Mouse (Mus musculus) kidney, embryonic 16.5 days (tissue): ENCODE measurements around the gene Rheb. TPM values are rescaled to one million over a fixed set of nuclear protein-coding genes. Genes with fewer than 3 reads are reported as not detected.

Experiments
- ATAC-seq: fragments of 200-750 bp; cut with Nextera tagmentation; 2 replicates; pipeline ENCODE4 v1.8.0; 2017; ENCODE audit warnings: moderate TSS enrichment; ENCODE audit not compliant: low FRiP score, low TSS enrichment
- H3K27ac ChIP-seq: fragments of 300-500 bp; sonication (generic); 2 replicates; pipeline ENCODE4 v1.5.1; 2014; ENCODE audit warnings: low read length
- H3K27me3 ChIP-seq: fragments of 300-500 bp; sonication (generic); 2 replicates; pipeline ENCODE4 v1.6.1; 2014; ENCODE audit warnings: low read length, control low read depth, mixed read lengths; ENCODE audit not compliant: insufficient read depth
- H3K36me3 ChIP-seq: fragments of 300-500 bp; sonication (generic); 2 replicates; pipeline ENCODE4 v1.6.1; 2014; ENCODE audit warnings: low read length, control low read depth, mixed read lengths; ENCODE audit not compliant: insufficient read depth
- H3K4me1 ChIP-seq: fragments of 300-500 bp; sonication (generic); 2 replicates; pipeline ENCODE4 v1.6.1; 2014; ENCODE audit warnings: low read length, control low read depth, mixed read lengths; ENCODE audit not compliant: insufficient read depth
- H3K4me2 ChIP-seq: fragments of 300-500 bp; sonication (generic); replicated peaks from 2 replicates; pipeline ENCODE4 v1.6.1; 2014; ENCODE audit warnings: low read depth, low read length
- H3K4me3 ChIP-seq: fragments of 300-500 bp; sonication (generic); 2 replicates; pipeline ENCODE4 v1.5.1; 2014; ENCODE audit warnings: mild to moderate bottlenecking, low read length
- H3K9ac ChIP-seq: fragments of 300-500 bp; sonication (generic); replicated peaks from 2 replicates; pipeline ENCODE4 v1.6.1; 2014; ENCODE audit warnings: low read length
- H3K9me3 ChIP-seq: fragments of 300-500 bp; sonication (generic); 2 replicates; pipeline ENCODE4 v1.6.1; 2016; ENCODE audit warnings: low read length, control low read depth
- WGBS: fragments of 180-500 bp; shearing (Covaris S2); extraction: QIAGEN DNeasy Blood & Tissue Kit; methylation state at CpG from one replicate; pipeline ENCODE4 v1.1.7; 2014; 5-methylcytosine and 5-hydroxymethylcytosine counted together
- polyA plus RNA-seq: library from polyadenylated mRNA; unstranded; fragments of >200 nt; fragmentation: Nextera tagmentation; extraction: Ambion mirVana; gene quantifications from 2 replicates; pipeline ENCODE4 v1.2.1, GENCODE M21; 2015

Rheb gene
- polyA plus RNA-seq, 1 experiment from 2014 or later: 209 TPM

DNA sequence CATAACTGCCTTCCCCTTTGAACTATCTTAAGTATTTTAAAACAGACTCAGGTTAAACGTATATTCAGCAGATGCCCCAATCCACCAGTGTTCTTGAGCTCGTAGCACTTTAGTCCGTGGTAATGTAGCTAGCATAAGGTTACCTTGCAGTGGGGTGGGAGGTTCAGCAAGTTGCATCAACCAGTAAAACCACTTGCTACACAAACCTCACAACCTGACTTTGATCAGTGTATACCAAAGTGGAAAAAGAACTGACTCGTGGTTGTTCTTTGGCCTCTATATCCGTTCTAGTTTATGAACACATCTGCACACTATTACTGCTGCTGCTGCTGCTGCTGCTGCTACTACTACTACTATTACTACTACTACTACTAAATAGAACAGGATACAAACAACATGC lies 1.4 kb upstream of the Rheb start:
- H3K4me3 ChIP-seq: no peak overlapping the region
- no peaks in the 10 kb centered on the region for H3K36me3 ChIP-seq
- no peak overlapping the region for H3K4me2 ChIP-seq
- WGBS: 92% methylated on average over 5 of the region's 5 CpGs
- peaks cover 26% of the 10 kb centered on the region for H3K4me1 ChIP-seq
- no peaks in the 10 kb centered on the region for H3K27me3 ChIP-seq
- ATAC-seq: no peak
- H3K27ac ChIP-seq: no peak overlapping the region
- H3K9ac ChIP-seq: no peak overlapping the region; the same call in 1 of the 2 replicates
- no peaks in the 10 kb centered on the region for H3K9me3 ChIP-seq

- peak; percentile 4 for ATAC-seq
- Histone ChIP-seq H3K9me3 (no peaks in the 10 kb centered on the region), H3K4me1 (peaks cover 26% of the 10 kb centered on the region), H3K27ac (peak overlapping the region; percentile 100), H3K9ac (peak overlapping the region; percentile 71), H3K36me3 (no peaks in the 10 kb centered on the region), H3K4me3 (peak overlapping the region; percentile 96), H3K27me3 (no peaks in the 10 kb centered on the region), H3K4me2 (peak overlapping the region; percentile 98)
- 1% methylated on average over 21 of the region's 21 CpGs for WGBS
Measured at GRCm38 (mm10) chr5:24843103-24843475, 665 bp upstream of the Rheb start.

- peak overlapping the region; percentile 96 for H3K4me3 ChIP-seq
- H3K4me1 ChIP-seq: peaks cover 34% of the 10 kb centered on the region
- ATAC-seq: peak; percentile 17
- no peaks in the 10 kb centered on the region for H3K36me3 ChIP-seq
- peak overlapping the region; percentile 98 for H3K9ac ChIP-seq
- WGBS: 0% methylated on average over 49 of the region's 50 CpGs
- no peaks in the 10 kb centered on the region for H3K27me3 ChIP-seq
- peak overlapping the region; percentile 100 for H3K27ac ChIP-seq
- H3K9me3 ChIP-seq: no peaks in the 10 kb centered on the region
- H3K4me2 ChIP-seq: peak overlapping the region; percentile 76
Measured at GRCm38 (mm10) chr5:24841662-24842273, 656 bp downstream of the Rheb start.

- Histone ChIP-seq H3K36me3 (no peaks in the 10 kb centered on the region), H3K4me2 (peak overlapping the region; percentile 76), H3K27me3 (no peaks in the 10 kb centered on the region), H3K4me1 (peaks cover 38% of the 10 kb centered on the region), H3K4me3 (peak overlapping the region; percentile 96), H3K9me3 (no peaks in the 10 kb centered on the region), H3K9ac (peak overlapping the region; percentile 98), H3K27ac (no peak overlapping the region)
- WGBS: 6% methylated on average over 11 of the region's 11 CpGs
- ATAC-seq: no peak
Measured at GRCm38 (mm10) chr5:24840975-24841431, 1.4 kb downstream of the Rheb start.

DNA sequence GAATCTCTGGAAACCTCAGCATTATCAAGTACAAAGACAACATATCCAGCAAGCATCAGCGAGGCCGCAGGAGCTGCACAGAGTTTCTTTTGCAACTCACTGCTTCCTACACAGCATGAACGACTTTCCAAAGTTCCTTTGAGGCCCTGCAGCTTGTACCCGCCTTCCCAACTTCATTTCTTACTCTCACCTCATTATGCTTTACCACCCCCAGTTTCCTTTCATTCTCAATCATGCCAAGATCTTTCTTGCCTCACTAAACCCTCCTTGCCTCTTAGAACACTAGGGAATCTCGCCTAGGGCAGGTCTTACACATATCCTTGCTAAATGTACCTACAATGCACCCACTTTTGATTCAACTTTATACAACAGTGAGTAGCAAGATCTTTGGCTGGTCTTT lies 7.9 kb downstream of the Rheb start:
- Histone ChIP-seq H3K4me2 (no peak overlapping the region), H3K27me3 (no peaks in the 10 kb centered on the region), H3K9ac (no peak overlapping the region), H3K9me3 (no peaks in the 10 kb centered on the region), H3K4me1 (peaks cover 19% of the 10 kb centered on the region; the same call in 1 of the 2 replicates), H3K4me3 (no peak overlapping the region), H3K27ac (no peak overlapping the region), H3K36me3 (no peaks in the 10 kb centered on the region)
- WGBS: 72% methylated on average over 5 of the region's 5 CpGs
- no peak for ATAC-seq

- Histone ChIP-seq H3K9ac (no peak overlapping the region), H3K4me2 (no peak overlapping the region), H3K27me3 (no peaks in the 10 kb centered on the region), H3K9me3 (no peaks in the 10 kb centered on the region), H3K4me3 (no peak overlapping the region), H3K4me1 (peaks cover 17% of the 10 kb centered on the region; the same call in 1 of the 2 replicates), H3K27ac (no peak overlapping the region), H3K36me3 (no peaks in the 10 kb centered on the region)
- WGBS: 82% methylated on average over 3 of the region's 3 CpGs
- ATAC-seq: no peak
Measured at GRCm38 (mm10) chr5:24831912-24832311, 10.5 kb downstream of the Rheb start.

DNA sequence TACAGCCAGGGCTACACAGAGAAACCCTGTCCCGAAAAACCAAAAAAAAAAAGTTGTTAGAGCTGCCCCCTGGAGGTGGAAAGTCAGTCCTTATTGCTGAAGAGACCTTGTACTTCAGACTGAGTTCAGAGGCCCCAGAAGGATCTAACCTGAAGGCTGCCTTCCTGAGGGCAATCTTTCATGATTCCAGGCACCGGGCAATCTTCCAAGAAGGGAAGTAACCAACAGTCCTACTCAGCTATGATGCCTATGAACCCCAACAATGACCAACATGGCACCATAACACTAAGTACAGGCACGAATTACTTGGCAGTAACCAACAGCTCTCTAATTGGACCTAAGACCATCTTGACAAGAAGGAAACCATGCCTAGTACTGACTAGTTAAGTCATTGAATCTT lies 14.0 kb downstream of the Rheb start:
- Histone ChIP-seq H3K9ac (no peak overlapping the region), H3K27ac (no peak overlapping the region), H3K4me1 (peaks cover 41% of the 10 kb centered on the region), H3K9me3 (no peaks in the 10 kb centered on the region), H3K4me3 (no peak overlapping the region), H3K4me2 (no peak overlapping the region), H3K36me3 (no peaks in the 10 kb centered on the region), H3K27me3 (no peaks in the 10 kb centered on the region)
- no peak for ATAC-seq
- 91% methylated on average over 3 of the region's 3 CpGs for WGBS

DNA sequence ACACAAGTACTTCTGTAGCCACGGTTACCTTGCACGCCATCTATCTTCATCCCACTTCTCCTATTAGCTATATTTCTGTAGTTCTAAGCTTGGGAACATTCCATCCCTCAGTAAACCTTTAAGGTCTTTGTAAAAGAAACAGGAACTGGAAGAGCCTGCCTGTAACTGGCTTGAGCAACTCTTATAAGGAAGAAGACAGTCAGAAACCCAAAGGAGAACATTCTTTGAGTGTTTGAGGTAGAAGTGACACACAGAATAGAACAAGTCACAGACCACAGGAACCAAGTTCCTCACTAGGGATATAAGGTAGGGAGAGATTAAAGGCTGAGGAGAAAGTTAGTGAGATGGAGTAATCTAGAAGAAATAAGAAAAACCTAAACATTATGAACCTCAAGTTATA lies 15.3 kb downstream of the Rheb start:
- Histone ChIP-seq H3K9me3 (no peaks in the 10 kb centered on the region), H3K27ac (no peak overlapping the region), H3K4me2 (no peak overlapping the region), H3K4me1 (peaks cover 42% of the 10 kb centered on the region), H3K36me3 (no peaks in the 10 kb centered on the region), H3K4me3 (no peak overlapping the region), H3K9ac (no peak overlapping the region), H3K27me3 (no peaks in the 10 kb centered on the region)
- 87% methylated on average over 2 of the region's 2 CpGs for WGBS
- no peak for ATAC-seq

DNA sequence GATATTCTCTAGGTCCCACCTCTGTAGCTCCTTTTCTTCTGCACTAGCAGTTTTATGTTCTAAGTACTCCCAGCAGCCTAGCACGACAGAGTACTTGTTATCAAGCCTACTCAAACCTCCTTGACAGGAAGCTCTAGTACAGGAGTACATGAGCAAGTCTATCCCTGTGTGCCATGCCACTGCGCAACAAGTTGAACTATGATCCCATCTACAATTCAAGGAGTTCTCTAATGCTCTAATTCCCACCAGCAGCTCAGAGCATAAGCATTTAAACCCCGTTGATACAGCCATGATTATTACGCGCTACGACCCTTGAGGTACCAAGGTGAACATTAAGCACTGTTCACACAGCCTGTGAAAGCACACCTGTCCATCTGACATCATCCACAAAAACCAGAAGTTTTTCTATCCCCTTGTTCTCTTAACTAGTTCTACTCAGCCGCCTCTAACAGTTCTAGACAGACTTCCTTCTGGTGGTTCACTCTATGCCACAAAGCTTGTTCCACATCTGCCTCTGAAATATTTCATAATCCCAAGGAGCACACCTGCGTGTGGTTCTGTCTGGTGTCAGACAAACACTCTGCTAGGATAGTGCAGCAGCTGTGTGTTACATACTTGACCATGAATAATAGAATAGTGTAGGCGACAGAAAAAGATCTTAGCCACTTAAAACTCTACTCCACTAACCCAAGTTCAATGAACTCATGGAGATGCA lies 16.2 kb downstream of the Rheb start:
- no peaks in the 10 kb centered on the region for H3K9me3 ChIP-seq
- no peak overlapping the region for H3K9ac ChIP-seq
- no peaks in the 10 kb centered on the region for H3K27me3 ChIP-seq
- no peak overlapping the region for H3K4me3 ChIP-seq
- peaks cover 48% of the 10 kb centered on the region for H3K4me1 ChIP-seq
- ATAC-seq: no peak
- no peaks in the 10 kb centered on the region for H3K36me3 ChIP-seq
- no peak overlapping the region for H3K27ac ChIP-seq
- H3K4me2 ChIP-seq: no peak overlapping the region
- 76% methylated on average over 9 of the region's 9 CpGs for WGBS

DNA sequence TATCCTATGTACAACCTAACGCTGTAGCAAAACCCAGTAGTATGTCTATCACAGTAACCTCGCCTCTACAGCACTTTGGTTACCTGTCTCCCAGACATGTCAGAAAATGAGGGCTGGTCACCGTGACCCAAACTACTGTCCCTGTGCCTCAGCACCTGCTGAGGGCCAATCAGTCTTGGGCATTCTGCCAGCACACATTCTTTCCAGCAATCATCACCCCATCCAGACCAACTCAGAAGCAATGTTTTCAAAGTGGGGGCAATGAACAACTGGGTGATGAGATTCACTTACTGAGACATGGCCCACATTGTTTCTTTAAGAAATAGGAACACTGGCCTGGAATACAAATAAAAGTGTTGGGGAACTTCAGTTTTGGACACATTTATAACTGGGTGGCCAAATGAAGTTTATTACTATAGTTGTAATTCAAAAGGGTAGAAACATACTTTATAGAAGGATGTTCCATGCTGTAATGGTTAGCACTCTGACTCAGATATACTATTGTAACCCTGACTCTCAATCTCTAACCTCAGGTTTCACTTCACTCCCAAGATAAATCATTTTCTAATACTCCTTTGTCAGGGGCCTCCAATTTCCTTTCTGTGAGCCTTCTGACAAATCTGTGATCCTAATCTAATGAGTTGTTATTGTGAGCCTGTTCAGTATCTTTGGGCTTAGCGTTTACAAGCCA lies 16.9 kb downstream of the Rheb start:
- Histone ChIP-seq H3K4me1 (peaks cover 54% of the 10 kb centered on the region), H3K9ac (no peak overlapping the region), H3K36me3 (no peaks in the 10 kb centered on the region), H3K9me3 (no peaks in the 10 kb centered on the region), H3K4me2 (no peak overlapping the region), H3K27ac (no peak overlapping the region), H3K27me3 (no peaks in the 10 kb centered on the region), H3K4me3 (no peak overlapping the region)
- peak; percentile 40; the same call in 1 of the 2 replicates for ATAC-seq
- 55% methylated on average over 4 of the region's 4 CpGs for WGBS
